Mouse (Mus musculus) heart, embryonic 10.5 days (tissue): Measurements from ENCODE around the gene 2310022B05Rik. TPM values are rescaled to one million over a fixed set of nuclear protein-coding genes. Genes with fewer than 3 reads are reported as not detected.

ENCODE experiments used
- DNase-seq: peaks from one replicate; pipeline ENCODE4 v3.0.0-alpha.2; 2017; ENCODE audit warnings: low spot score
- H3K27ac ChIP-seq: fragments of 300-500 bp; sonication (generic); 2 replicates; pipeline ENCODE4 v1.5.1; 2016; ENCODE audit warnings: mild to moderate bottlenecking
- H3K27me3 ChIP-seq: fragments of 300-500 bp; sonication (generic); 2 replicates; pipeline ENCODE4 v1.6.1; 2016; ENCODE audit warnings: mild to moderate bottlenecking; ENCODE audit not compliant: poor library complexity, insufficient read depth, severe bottlenecking
- H3K36me3 ChIP-seq: fragments of 300-500 bp; sonication (generic); 2 replicates; pipeline ENCODE4 v1.6.1; 2016; ENCODE audit warnings: mild to moderate bottlenecking, moderate library complexity
- H3K4me1 ChIP-seq: fragments of 300-500 bp; sonication (generic); 2 replicates; pipeline ENCODE4 v1.6.1; 2016; ENCODE audit warnings: mild to moderate bottlenecking
- H3K4me3 ChIP-seq: fragments of 300-500 bp; sonication (generic); 2 replicates; pipeline ENCODE4 v1.5.1; 2016; ENCODE audit warnings: mild to moderate bottlenecking, moderate library complexity
- H3K9me3 ChIP-seq: fragments of 300-500 bp; sonication (generic); 2 replicates; pipeline ENCODE4 v1.6.1; 2016; ENCODE audit warnings: mild to moderate bottlenecking, moderate library complexity
- WGBS: fragments of 180-500 bp; shearing (Covaris S2); methylation state at CpG from one replicate; pipeline ENCODE4 v1.1.7; 2016; 5-methylcytosine and 5-hydroxymethylcytosine counted together
- polyA plus RNA-seq: library from polyadenylated mRNA; unstranded; fragments of >200 nt; fragmentation: Nextera tagmentation; extraction: Ambion mirVana; gene quantifications from 2 replicates; pipeline ENCODE4 v1.2.1, GENCODE M21; 2016

Gene 2310022B05Rik
- polyA plus RNA-seq, 1 experiment from 2014 or later = 32.6 TPM

DNA sequence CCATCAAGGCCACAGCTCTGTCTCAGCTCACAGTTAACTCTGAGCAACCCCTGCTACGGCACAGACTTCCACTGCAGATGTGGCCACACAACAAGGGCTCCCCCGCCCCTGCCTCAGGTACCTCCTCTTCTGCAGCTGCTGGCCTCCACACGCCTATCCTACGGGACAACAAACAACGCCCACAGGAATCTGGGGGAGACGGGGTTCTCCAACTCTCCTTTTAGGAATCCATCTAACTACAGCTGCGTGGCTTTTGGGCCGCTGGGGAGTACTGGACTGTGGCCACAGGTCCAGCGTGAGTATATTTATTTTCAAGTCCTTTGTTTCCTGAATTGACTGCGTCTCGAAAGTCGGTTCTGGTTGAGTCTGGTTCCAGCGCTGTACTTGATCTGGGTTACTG lies 15.1 kb upstream of the 2310022B05Rik start:
- Histone ChIP-seq H3K4me3 (no peak overlapping the region), H3K27me3 (no peaks in the 10 kb centered on the region), H3K36me3 (peaks cover 75% of the 10 kb centered on the region), H3K9me3 (no peaks in the 10 kb centered on the region), H3K4me1 (peaks cover 7% of the 10 kb centered on the region; the same call in 1 of the 2 replicates), H3K27ac (no peak overlapping the region)
- DNase-seq = no peak
- 89% methylated on average over 13 of the region's 13 CpGs for WGBS

GRCm38 (mm10) chr8:124677486-124677885 lies 14.3 kb upstream of the 2310022B05Rik start:
- peak; percentile 87 for DNase-seq
- H3K27ac ChIP-seq = peak overlapping the region; percentile 67
- H3K27me3 ChIP-seq = no peaks in the 10 kb centered on the region
- H3K4me3 ChIP-seq = no peak overlapping the region
- no peaks in the 10 kb centered on the region for H3K9me3 ChIP-seq
- H3K4me1 ChIP-seq = peaks cover 7% of the 10 kb centered on the region; the same call in 1 of the 2 replicates
- WGBS = 52% methylated on average over 12 of the region's 12 CpGs
- peaks cover 75% of the 10 kb centered on the region for H3K36me3 ChIP-seq

- H3K36me3 ChIP-seq = peaks cover 75% of the 10 kb centered on the region
- WGBS = 88% methylated on average over 7 of the region's 7 CpGs
- H3K4me1 ChIP-seq = peaks cover 7% of the 10 kb centered on the region; the same call in 1 of the 2 replicates
- peak overlapping the region; percentile 67 for H3K27ac ChIP-seq
- H3K9me3 ChIP-seq = no peaks in the 10 kb centered on the region
- H3K27me3 ChIP-seq = no peaks in the 10 kb centered on the region
- no peak for DNase-seq
- no peak overlapping the region for H3K4me3 ChIP-seq
Measured at GRCm38 (mm10) chr8:124677078-124677477, 13.9 kb upstream of the 2310022B05Rik start.

- no peaks in the 10 kb centered on the region for H3K27me3 ChIP-seq
- peaks cover 72% of the 10 kb centered on the region for H3K36me3 ChIP-seq
- no peak overlapping the region for H3K4me3 ChIP-seq
- DNase-seq = no peak
- H3K4me1 ChIP-seq = peaks cover 6% of the 10 kb centered on the region; the same call in 1 of the 2 replicates
- H3K9me3 ChIP-seq = no peaks in the 10 kb centered on the region
- H3K27ac ChIP-seq = peak overlapping the region; percentile 67; the same call in 1 of the 2 replicates
- WGBS = 95% methylated on average over 4 of the region's 4 CpGs
Measured at GRCm38 (mm10) chr8:124676661-124677060, 13.5 kb upstream of the 2310022B05Rik start.

GRCm38 (mm10) chr8:124672345-124672744 lies 9.2 kb upstream of the 2310022B05Rik start:
- H3K9me3 ChIP-seq = no peaks in the 10 kb centered on the region

DNA sequence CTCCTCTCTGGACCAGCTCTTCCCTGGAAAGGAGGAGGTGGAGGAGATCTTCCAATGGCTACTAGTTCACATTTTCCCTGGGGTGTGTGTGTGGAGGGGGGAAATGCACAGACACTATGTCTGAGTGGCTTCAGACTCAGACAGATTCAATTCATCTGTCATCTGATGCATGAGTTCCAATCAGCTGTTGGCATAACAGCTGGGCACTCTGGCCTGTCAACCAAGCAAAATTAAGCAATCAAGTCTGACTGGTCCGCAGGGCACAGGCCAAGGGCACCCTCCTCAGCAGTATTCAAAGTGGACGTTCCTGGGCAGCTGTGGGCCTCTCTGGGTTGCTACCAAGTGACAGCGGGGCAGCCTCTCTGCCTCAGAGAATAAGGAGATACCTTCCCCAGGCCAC lies 5.6 kb upstream of the 2310022B05Rik start:
- DNase-seq = no peak
- Histone ChIP-seq H3K4me3 (no peak overlapping the region), H3K27me3 (no peaks in the 10 kb centered on the region), H3K4me1 (peaks cover 3% of the 10 kb centered on the region), H3K36me3 (peaks cover 30% of the 10 kb centered on the region), H3K9me3 (no peaks in the 10 kb centered on the region), H3K27ac (no peak overlapping the region)
- 94% methylated on average over 3 of the region's 3 CpGs for WGBS

More at GRCm38 (mm10) chr8:124672345-124672744, 9.2 kb upstream of the 2310022B05Rik start:
- WGBS = 93% methylated on average over 2 of the region's 2 CpGs
- Histone ChIP-seq H3K4me3 (no peak overlapping the region), H3K36me3 (peaks cover 54% of the 10 kb centered on the region), H3K27ac (no peak overlapping the region), H3K4me1 (0 out of 2 replicates have a peak, but pooled peaks cover 3% of the 10 kb centered on the region), H3K27me3 (no peaks in the 10 kb centered on the region)
- DNase-seq = no peak

GRCm38 (mm10) chr8:124664414-124664813 lies 1.2 kb upstream of the 2310022B05Rik start:
- Histone ChIP-seq H3K4me1 (peaks cover 34% of the 10 kb centered on the region), H3K27me3 (no peaks in the 10 kb centered on the region), H3K27ac (no peak overlapping the region), H3K36me3 (0 out of 2 replicates have a peak, but pooled peaks cover 2% of the 10 kb centered on the region), H3K9me3 (no peaks in the 10 kb centered on the region), H3K4me3 (no peak overlapping the region)
- no peak for DNase-seq
- 71% methylated on average over 3 of the region's 3 CpGs for WGBS

DNA sequence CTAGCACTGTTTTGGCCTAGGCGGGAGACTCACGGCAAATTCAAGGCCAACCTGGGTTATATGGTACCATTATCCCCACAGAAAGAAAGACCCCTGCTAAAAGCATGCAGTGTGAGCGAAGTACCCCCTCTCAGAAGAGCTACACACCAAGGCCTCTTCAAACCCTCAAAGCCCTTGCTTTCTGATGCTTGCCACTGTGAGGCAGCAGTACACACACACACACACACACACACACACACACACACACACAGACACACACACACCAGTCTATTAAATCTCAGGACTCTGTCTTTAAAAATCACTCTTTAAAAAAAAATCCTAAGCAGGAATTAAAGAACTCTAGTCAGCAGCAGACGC lies 683 bp upstream of the 2310022B05Rik start:
- Histone ChIP-seq H3K36me3 (0 out of 2 replicates have a peak, but pooled peaks cover 3% of the 10 kb centered on the region), H3K4me3 (peak overlapping the region; percentile 93), H3K27me3 (no peaks in the 10 kb centered on the region), H3K27ac (peak overlapping the region; percentile 98), H3K9me3 (no peaks in the 10 kb centered on the region), H3K4me1 (peaks cover 39% of the 10 kb centered on the region)
- no peak for DNase-seq
- WGBS = 52% methylated on average over 4 of the region's 4 CpGs

GRCm38 (mm10) chr8:124662446-124663111 lies 590 bp downstream of the 2310022B05Rik start:
- Histone ChIP-seq H3K36me3 (0 out of 2 replicates have a peak, but pooled peaks cover 6% of the 10 kb centered on the region), H3K27ac (peak overlapping the region; percentile 98), H3K27me3 (no peaks in the 10 kb centered on the region), H3K4me3 (peak overlapping the region; percentile 93), H3K9me3 (no peaks in the 10 kb centered on the region), H3K4me1 (peaks cover 52% of the 10 kb centered on the region)
- under 1% methylated on average over 48 of the region's 49 CpGs for whole genome bisulfite sequencing
- DNase-seq = no peak

GRCm38 (mm10) chr8:124661781-124662180 lies 1.4 kb downstream of the 2310022B05Rik start:
- 23% methylated on average over 9 of the region's 9 CpGs for WGBS
- Histone ChIP-seq H3K4me3 (peak overlapping the region; percentile 93), H3K27me3 (no peaks in the 10 kb centered on the region), H3K27ac (peak overlapping the region; percentile 98), H3K9me3 (no peaks in the 10 kb centered on the region), H3K36me3 (0 out of 2 replicates have a peak, but pooled peaks cover 7% of the 10 kb centered on the region), H3K4me1 (peaks cover 60% of the 10 kb centered on the region)
- no peak for DNase-seq

DNA sequence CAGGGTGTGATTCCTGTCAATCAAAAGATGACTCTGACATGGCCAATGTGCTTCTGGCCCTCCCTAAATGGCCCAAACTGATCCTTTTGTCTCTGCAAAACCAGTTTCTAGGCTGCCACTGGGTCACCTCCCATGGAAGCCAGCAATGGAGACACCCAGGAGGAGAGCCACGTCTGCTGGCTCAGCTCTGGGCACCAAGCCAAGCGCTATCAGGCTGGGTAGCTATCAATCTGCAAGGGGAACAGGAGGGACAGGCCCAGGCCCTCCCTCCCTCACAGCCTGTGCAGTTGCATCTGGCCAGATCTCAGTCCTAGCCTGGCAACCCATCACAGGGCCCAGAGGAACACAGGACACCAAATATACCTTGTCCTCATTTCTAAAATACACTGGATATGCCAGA lies 4.8 kb downstream of the 2310022B05Rik start:
- no peaks in the 10 kb centered on the region for H3K27me3 ChIP-seq
- peaks cover 17% of the 10 kb centered on the region for H3K36me3 ChIP-seq
- peak overlapping the region; percentile 26 for H3K4me3 ChIP-seq
- peaks cover 87% of the 10 kb centered on the region for H3K4me1 ChIP-seq
- peak; percentile 87 for DNase-seq
- no peaks in the 10 kb centered on the region for H3K9me3 ChIP-seq
- 25% methylated on average over 2 of the region's 2 CpGs for WGBS
- H3K27ac ChIP-seq = peak overlapping the region; percentile 57

GRCm38 (mm10) chr8:124657961-124658360 lies 5.2 kb downstream of the 2310022B05Rik start:
- 43% methylated on average over 7 of the region's 7 CpGs for WGBS

DNA sequence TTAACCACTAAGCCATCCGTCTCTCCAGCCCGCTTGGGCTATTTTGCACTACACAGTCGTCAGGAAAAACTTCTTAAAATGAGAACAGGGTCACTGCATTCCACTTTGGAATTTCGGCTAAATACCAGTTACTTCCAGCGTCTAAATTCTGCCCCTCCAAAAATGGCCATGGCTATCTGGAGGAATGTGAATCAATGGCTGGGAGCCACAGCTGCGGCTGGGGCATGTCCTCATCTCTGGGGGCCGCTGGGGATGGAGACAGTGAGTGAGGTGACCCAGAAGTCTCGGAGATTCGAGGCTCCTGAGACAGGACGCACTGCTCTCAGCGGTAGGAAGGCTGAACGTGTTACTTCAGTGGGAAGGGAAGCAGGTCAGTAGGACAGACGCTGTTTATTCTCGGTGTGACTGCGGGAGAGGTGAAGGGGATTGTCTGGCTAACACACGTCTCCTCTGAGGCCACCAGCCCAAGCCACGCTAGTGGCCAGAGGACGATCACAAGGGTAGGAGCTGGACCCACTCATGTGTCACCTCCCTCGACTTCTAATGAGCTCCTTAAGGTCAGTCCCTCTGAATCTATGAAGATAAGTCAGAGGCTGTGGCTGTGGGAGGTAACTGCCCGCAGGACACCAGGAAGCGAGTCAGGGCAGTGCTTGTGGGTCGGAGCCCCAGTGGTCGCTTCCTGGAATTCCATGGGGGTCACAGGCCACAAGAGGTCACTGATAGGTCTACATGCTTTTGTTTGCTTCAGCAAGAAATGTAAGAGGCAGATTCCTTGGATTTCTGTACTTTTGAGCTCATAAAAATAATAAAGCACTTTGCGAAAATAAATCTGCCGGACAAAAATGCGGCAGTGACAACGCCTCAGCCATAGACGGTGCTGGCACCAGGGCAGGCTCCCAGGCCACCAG lies 9.3 kb downstream of the 2310022B05Rik start:
- Histone ChIP-seq H3K36me3 (peaks cover 41% of the 10 kb centered on the region), H3K27me3 (no peaks in the 10 kb centered on the region)

More at GRCm38 (mm10) chr8:124657961-124658360, 5.2 kb downstream of the 2310022B05Rik start:
- no peak for DNase-seq
- Histone ChIP-seq H3K27ac (peak overlapping the region; percentile 57), H3K4me3 (peak overlapping the region; percentile 26), H3K27me3 (no peaks in the 10 kb centered on the region), H3K4me1 (peaks cover 87% of the 10 kb centered on the region), H3K36me3 (peaks cover 17% of the 10 kb centered on the region), H3K9me3 (no peaks in the 10 kb centered on the region)

More for the DNA sequence above, 9.3 kb downstream of the 2310022B05Rik start:
- peaks cover 95% of the 10 kb centered on the region for H3K4me1 ChIP-seq
- DNase-seq = no peak
- H3K9me3 ChIP-seq = no peaks in the 10 kb centered on the region
- peak overlapping the region; percentile 82 for H3K27ac ChIP-seq
- H3K4me3 ChIP-seq = peak overlapping the region; percentile 29
- WGBS = 35% methylated on average over 28 of the region's 28 CpGs
